Mouse (Mus musculus): ENCODE results near the gene Rngtt.
A peak's percentile ranks its signal among the peaks of the same experiment; 100 is the strongest.
"Not testable (repeated sequence)": the region's sequence is repeated elsewhere in the genome, so short reads cannot be mapped to it uniquely, and the experiment has no call there.

Gene Rngtt

GRCm38 (mm10) chr4:33309764-33310757, at the start of gene Rngtt:
Gene Rngtt (plus strand): TSS chr4:33310311.
- peak; percentile 97 to 98 for DNase-seq

GRCm38 (mm10) chr4:33260311-33260710, 49.8 kb upstream of the Rngtt start:
- DNase-seq: no peak

- peak; percentile 97 for DNase-seq
Measured at GRCm38 (mm10) chr4:33261311-33261753, 48.8 kb upstream of the Rngtt start.

- DNase-seq: no peak
Measured at GRCm38 (mm10) chr4:33262897-33263296, 47.2 kb upstream of the Rngtt start.

- DNase-seq: no peak
Measured at GRCm38 (mm10) chr4:33264979-33265726, 45.0 kb upstream of the Rngtt start.

- no peak for DNase-seq
Measured at GRCm38 (mm10) chr4:33270386-33271314, 39.5 kb upstream of the Rngtt start.

- no peak for DNase-seq
Measured at GRCm38 (mm10) chr4:33273437-33273836, 36.7 kb upstream of the Rngtt start.

- DNase-seq: peak; percentile 27 to 39
Measured at GRCm38 (mm10) chr4:33281891-33282685, 28.0 kb upstream of the Rngtt start.

GRCm38 (mm10) chr4:33284083-33284880, 25.8 kb upstream of the Rngtt start:
- no peak for DNase-seq

- peak; percentile 39 to 53 for DNase-seq
Measured at GRCm38 (mm10) chr4:33285448-33285847, 24.7 kb upstream of the Rngtt start.

GRCm38 (mm10) chr4:33289106-33289650, 20.9 kb upstream of the Rngtt start:
- DNase-seq: no peak

- peak; percentile 17 to 38 for DNase-seq
Measured at GRCm38 (mm10) chr4:33290002-33290401, 20.1 kb upstream of the Rngtt start, which contains the start of gene Pnrc1. Gene Pnrc1 (minus strand): TSS chr4:33290163.

- no peak for DNase-seq
Measured at GRCm38 (mm10) chr4:33290878-33291277, 19.2 kb upstream of the Rngtt start.

GRCm38 (mm10) chr4:33292409-33293370, 17.4 kb upstream of the Rngtt start:
- DNase-seq: peak in 1 of 2 experiments; percentile 61

GRCm38 (mm10) chr4:33300891-33301665, 9.0 kb upstream of the Rngtt start:
- DNase-seq: not testable (repeated sequence)

- DNase-seq: no peak
Measured at GRCm38 (mm10) chr4:33303057-33303456, 7.1 kb upstream of the Rngtt start.

- DNase-seq: no peak
Measured at GRCm38 (mm10) chr4:33307146-33307545, 3.0 kb upstream of the Rngtt start.

GRCm38 (mm10) chr4:33310840-33311437, 828 bp downstream of the Rngtt start:
- no peak for DNase-seq
